Mouse (Mus musculus) monocyte, adult 2 months (primary cell): ENCODE measurements around the gene Ahnak.
A peak's percentile ranks its signal among the peaks of the same experiment; 100 is the strongest.
"Not testable (repeated sequence)": the region's sequence is repeated elsewhere in the genome, so short reads cannot be mapped to it uniquely, and the experiment has no call there.

Source experiments
- DNase-seq, 2 experiments: peaks; one replicate each; pipeline ENCODE4 v3.0.0; 2022; ENCODE audit warnings: low spot score in 2 of 2, low read depth in 1 of 2

Ahnak gene

GRCm38 (mm10) chr19:8967893-8968292 lies 21.2 kb upstream of the Ahnak start:
- no peak for DNase-seq

- DNase-seq = not testable (repeated sequence)
These were observed 16.6 kb upstream of the Ahnak start for GRCm38 (mm10) chr19:8972491-8972890.

GRCm38 (mm10) chr19:8974638-8975037 lies 14.4 kb upstream of the Ahnak start:
- no peak for DNase-seq

- DNase-seq = no peak
These were observed 13.6 kb upstream of the Ahnak start for GRCm38 (mm10) chr19:8975491-8975890.

- DNase-seq = no peak
These were observed 12.5 kb upstream of the Ahnak start for GRCm38 (mm10) chr19:8976535-8976934.

GRCm38 (mm10) chr19:8980771-8981170 lies 8.3 kb upstream of the Ahnak start:
- DNase-seq = peak; percentile 80 to 83

- no peak for DNase-seq
These were observed 7.5 kb upstream of the Ahnak start for GRCm38 (mm10) chr19:8981450-8982168.

- peak; percentile 69 to 75 for DNase-seq
These were observed 6.6 kb upstream of the Ahnak start for GRCm38 (mm10) chr19:8982303-8983149.

GRCm38 (mm10) chr19:8983150-8983650 lies 5.9 kb upstream of the Ahnak start:
- peak; percentile 77 to 81 for DNase-seq

GRCm38 (mm10) chr19:8984255-8984868 lies 4.7 kb upstream of the Ahnak start:
- peak; percentile 85 to 87 for DNase-seq

- no peak for DNase-seq
These were observed 3.2 kb upstream of the Ahnak start for GRCm38 (mm10) chr19:8985891-8986290.

GRCm38 (mm10) chr19:8987816-8988215 lies 1.3 kb upstream of the Ahnak start:
- no peak for DNase-seq

GRCm38 (mm10) chr19:8988346-8989065 lies 578 bp upstream of the Ahnak start:
- no peak for DNase-seq

- DNase-seq = no peak
These were observed 715 bp downstream of the Ahnak start for GRCm38 (mm10) chr19:8989567-8990431.

- no peak for DNase-seq
These were observed 1.5 kb downstream of the Ahnak start for GRCm38 (mm10) chr19:8990432-8991102.

- no peak for DNase-seq
These were observed 2.3 kb downstream of the Ahnak start for GRCm38 (mm10) chr19:8991245-8991870.

- no peak for DNase-seq
These were observed 3.0 kb downstream of the Ahnak start for GRCm38 (mm10) chr19:8991871-8992735.
